Mouse (Mus musculus) stomach, adult 2 months (tissue): ENCODE data around the gene Banp. TPM values are rescaled to one million over a fixed set of nuclear protein-coding genes. Genes with fewer than 3 reads are reported as not detected.

Experiments used
- polyA plus RNA-seq: library from polyadenylated mRNA; depleted of rRNA; stranded (reverse); fragments of >200 nt; gene quantifications from 2 replicates; pipeline ENCODE4 v1.2.3, GENCODE M21; 2012; rRNA removed

The Banp gene
- 25.3 and 26.1 TPM in 2 replicates for polyA plus RNA-seq

GRCm38 (mm10) chr8:121949222-121949800 is at the start of gene Banp:
Banp (plus strand) TSS chr8:121949750.

GRCm38 (mm10) chr8:121907587-121908248 is 41.8 kb upstream of the Banp start, which contains the start of gene Slc7a5:
Slc7a5 (minus strand) TSS chr8:121907694.

GRCm38 (mm10) chr8:121944831-121945230 is 4.7 kb upstream of the Banp start, which contains the start of gene Car5a:
Car5a (minus strand) TSS chr8:121944904.

Other genes starting within 250 kb of the Banp start
- gene Jph3, start 220.1 kb upstream of the Banp start, polyA plus RNA-seq, result 0.16 and 0.44 TPM in 2 replicates
- gene Klhdc4, start 120.2 kb upstream of the Banp start, polyA plus RNA-seq, result 4.6 and 6.0 TPM in 2 replicates
- gene Slc7a5, start 42.1 kb upstream of the Banp start, polyA plus RNA-seq, result 17.1 and 20.5 TPM in 2 replicates
- gene Car5a, start 4.8 kb upstream of the Banp start, polyA plus RNA-seq, result 0.06 TPM in 1 of 2 replicates, not detected in the other